Mouse (Mus musculus) heart, adult 9 months (tissue): ENCODE results near the gene Wdr89.
A peak's percentile ranks its signal among the peaks of the same experiment; 100 is the strongest.

Experiments used
- DNase-seq, 2 experiments: peaks; one replicate each; pipeline ENCODE4 v3.0.0; 2022; ENCODE audit warnings: low spot score in 2 of 2

The Wdr89 gene

DNA sequence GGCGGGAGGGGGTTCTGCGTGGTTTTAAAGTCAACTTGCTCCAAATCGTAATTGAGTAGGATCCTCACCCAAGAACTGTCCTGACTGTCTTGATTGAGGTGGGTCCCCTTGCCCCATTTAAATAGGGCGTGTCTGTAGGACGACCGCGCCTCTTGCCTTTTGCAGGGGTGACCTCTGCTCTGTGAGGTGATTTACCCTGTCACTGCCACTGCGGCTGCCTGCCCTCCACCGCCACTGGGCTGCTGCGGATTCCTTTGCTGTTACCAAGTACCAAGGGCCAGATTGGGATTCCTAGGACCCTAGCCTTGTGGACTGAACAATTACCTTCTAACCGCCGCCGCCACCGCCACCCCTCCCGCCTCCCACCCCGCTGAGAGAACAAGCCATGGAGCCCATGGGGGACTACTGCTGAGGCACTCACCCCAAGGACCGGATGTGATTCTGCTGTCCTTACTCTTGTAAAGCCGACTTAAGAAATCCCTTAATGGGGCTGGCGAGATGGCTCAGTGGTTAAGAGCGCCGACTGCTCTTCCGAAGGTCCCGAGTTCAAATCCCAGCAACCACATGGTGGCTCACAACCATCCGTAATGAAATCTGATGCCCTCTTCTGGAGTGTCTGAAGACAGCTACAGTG lies 53.1 kb downstream of the Wdr89 start:
- DNase-seq: peak; percentile 20 to 23

GRCm38 (mm10) chr12:75615556-75615955 lies 53.8 kb downstream of the Wdr89 start:
- no peak for DNase-seq

DNA sequence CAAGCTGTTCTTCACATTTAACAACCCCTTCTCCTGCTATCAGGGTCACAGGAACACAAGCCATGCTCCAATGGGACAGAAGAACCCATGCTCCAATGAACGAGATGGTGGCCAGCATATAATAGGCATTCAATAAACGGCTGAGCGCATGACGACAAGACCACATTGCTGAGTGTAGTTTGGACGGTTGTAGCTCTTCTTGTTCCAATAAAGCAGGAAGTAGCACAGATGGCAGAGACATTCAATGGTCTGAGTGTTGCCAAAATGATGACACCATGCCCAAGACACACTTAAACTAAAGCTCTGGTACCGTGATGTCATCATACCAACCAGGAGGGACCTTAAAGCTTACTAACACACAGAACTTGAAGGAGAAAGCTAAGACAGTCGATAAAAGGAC lies 56.6 kb downstream of the Wdr89 start:
- no peak for DNase-seq

GRCm38 (mm10) chr12:75599490-75599889 lies 69.8 kb downstream of the Wdr89 start:
- no peak for DNase-seq

- no peak for DNase-seq
These were observed 70.3 kb downstream of the Wdr89 start for GRCm38 (mm10) chr12:75598988-75599387.

DNA sequence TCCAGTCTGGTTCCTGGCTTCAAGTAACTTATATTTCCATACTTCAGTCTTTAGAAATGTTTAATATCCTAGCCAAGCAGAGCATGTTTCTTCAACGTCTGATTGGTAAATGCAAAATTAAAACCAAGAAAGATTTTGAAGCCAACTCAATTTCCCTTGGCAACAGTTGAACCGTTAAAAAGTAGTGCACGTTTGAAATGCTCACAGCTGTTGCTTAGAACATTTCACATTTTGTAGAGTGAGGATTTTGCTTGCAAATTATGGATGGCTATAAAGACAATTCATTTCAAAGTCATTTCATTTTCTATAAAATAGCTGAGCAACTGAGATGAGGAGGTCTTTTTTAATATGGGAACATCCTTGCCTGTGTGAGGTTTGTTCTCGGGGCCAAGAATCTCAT lies 71.6 kb downstream of the Wdr89 start:
- DNase-seq: no peak

DNA sequence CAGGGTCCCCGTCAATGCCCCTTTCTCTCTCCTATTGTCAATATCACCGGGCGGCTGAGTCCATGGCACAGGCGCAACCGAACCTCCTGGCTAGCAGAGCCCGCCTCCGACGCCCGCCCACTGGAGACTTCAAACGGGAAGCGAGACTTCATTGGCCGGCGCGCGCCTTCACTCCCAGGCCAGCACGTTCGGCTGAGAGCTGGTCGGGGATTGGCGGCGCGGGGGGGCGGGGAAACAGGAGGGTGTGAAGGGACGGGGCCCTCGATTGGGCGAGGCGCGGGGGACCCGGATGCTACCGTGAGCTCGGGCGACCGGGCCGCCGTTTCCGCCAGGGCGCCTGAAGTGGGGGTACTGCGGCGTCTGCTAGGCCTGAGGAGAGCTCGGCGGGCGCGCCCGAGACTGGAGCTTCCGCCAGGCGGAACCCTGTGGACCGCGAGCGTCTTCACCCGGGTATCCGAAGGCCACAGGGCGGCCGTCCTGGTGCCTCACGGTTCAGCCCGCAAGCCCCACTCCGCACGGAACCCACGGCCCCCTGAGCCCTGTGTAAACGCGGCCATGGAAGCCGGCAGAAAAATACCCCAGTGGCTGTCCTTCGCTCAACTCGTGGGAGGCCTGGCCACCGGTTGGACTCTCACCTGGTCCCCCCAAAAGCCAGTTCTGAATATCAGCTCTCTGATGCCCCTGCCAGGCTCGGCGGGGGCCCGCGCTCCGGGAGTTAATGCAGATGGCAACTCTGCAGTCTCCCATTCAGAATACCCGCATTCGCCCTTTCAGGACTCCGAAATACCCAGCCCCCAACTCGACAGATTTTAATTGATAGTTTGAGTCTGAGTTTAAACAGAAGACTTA lies 73.0 kb downstream of the Wdr89 start, which contains the start of gene Ppp2r5e:
TSS of gene Ppp2r5e (minus strand) at position 92 of the 849 bp plus-strand sequence.
- DNase-seq: peak; percentile 98 to 99

DNA sequence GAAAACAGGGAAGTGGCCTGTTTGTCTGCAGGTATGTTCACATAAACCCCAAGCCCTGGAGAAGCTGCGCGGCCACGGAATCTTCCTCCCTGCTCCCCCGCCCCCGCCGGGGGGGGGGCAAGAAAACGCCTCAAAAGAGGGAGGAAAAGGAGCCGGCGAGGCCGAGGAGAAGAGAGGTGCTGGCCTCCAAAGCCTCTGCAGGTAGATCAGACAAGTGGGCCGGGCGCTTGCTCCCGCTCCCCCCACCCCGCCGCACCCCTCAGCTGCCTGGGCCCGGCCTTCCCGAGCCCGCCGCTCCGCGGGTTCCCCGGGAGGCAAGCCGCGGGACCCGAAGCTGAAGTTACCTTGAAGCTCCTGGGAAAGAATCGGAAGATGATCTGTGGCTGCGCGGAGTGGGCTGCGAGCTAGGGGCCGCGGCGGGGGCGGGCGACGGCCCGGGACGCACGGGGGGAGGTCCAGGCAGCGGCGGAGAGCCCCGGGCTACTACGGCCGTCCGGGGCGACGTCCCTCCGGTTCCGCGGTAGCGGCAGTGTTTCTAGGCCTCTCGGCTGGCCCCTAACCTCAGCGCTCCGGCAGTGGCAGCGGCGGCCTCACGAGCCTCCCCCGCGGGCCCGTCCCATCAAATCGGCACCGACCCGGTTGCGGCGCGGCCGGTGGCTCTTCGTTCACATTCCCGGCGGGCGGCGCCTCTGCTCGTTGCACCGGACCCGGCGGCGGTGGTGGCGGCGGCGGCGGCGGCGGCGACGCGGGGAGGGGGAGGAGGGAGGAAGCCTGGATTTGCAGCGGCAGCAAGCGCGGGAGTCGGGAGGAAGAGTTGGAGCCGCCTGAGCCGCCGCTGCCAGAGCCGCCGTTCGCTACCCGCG lies 73.8 kb downstream of the Wdr89 start:
- DNase-seq: peak; percentile 21 to 52

DNA sequence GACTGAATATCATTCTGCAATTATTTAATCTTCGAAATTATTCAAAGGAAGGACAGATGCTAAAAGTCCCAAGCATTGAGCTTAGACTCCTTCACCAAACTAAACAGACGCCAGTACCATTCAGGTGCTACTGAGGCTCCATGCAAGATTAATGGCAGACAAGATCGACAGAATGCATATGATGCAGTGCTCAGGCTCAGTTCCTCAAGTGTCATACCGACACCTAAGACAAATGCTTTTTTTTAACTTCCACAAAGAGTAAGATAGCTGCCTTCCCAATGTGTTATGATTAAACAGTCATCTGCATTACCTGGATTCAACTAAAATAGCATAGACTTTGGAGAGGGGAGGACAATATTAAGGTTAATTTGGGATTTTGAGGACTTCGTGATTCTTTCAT lies 74.9 kb downstream of the Wdr89 start:
- no peak for DNase-seq

GRCm38 (mm10) chr12:75593817-75594216 lies 75.5 kb downstream of the Wdr89 start:
- no peak for DNase-seq

- no peak for DNase-seq
These were observed 81.8 kb downstream of the Wdr89 start for GRCm38 (mm10) chr12:75587501-75587900.

DNA sequence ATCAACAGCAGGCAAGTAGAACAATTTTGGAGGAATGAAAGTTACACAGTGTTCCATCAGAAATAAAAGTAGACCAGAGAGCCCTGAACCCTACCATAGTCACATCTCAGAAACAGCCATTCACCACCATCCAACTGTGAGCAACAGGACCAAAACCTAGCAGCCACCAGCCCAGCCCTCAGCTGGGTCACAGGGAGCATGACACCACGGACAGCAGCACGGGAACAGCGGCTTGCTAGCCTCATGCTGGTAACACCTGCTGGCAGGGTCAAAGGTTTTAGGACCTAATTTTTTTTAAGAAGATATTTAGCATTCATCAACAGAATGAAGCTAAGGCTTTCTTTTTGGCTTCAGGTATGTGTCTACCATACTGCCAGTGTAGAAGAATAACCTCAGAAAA lies 85.6 kb downstream of the Wdr89 start:
- no peak for DNase-seq
